Mouse (Mus musculus) heart, embryonic 16.5 days (tissue): ENCODE measurements around the gene Klhl18. TPM values are rescaled to one million over a fixed set of nuclear protein-coding genes. Genes with fewer than 3 reads are reported as not detected.

Experiments used
- ATAC-seq: fragments of 200-750 bp; cut with Nextera tagmentation; replicated peaks from 2 replicates; pipeline ENCODE4 v1.8.0; 2017; ENCODE audit warnings: moderate number of reproducible peaks; ENCODE audit not compliant: insufficient read depth, low FRiP score; ENCODE audit errors: extremely low read depth
- H3K27ac ChIP-seq: fragments of 300-500 bp; sonication (generic); 2 replicates; pipeline ENCODE4 v1.5.1; 2014; ENCODE audit warnings: mild to moderate bottlenecking, low read length, control low read depth, moderate library complexity
- H3K27me3 ChIP-seq: fragments of 300-500 bp; sonication (generic); 2 replicates; pipeline ENCODE4 v1.6.1; 2014; ENCODE audit warnings: low read length, mixed read lengths; ENCODE audit not compliant: control insufficient read depth, insufficient read depth
- H3K36me3 ChIP-seq: fragments of 300-500 bp; sonication (generic); 2 replicates; pipeline ENCODE4 v1.6.1; 2014; ENCODE audit not compliant: control insufficient read depth, insufficient read depth
- H3K4me1 ChIP-seq: fragments of 300-500 bp; sonication (generic); 2 replicates; pipeline ENCODE4 v1.6.1; 2014; ENCODE audit warnings: low read length, mixed read lengths; ENCODE audit not compliant: control insufficient read depth, insufficient read depth
- H3K4me2 ChIP-seq: fragments of 300-500 bp; sonication (generic); 2 replicates; pipeline ENCODE4 v1.6.1; 2014; ENCODE audit warnings: low read depth, mild to moderate bottlenecking, control low read depth, low read length
- H3K4me3 ChIP-seq: fragments of 300-500 bp; sonication (generic); 2 replicates; pipeline ENCODE4 v1.5.1; 2014; ENCODE audit warnings: mild to moderate bottlenecking, control low read depth, low read length
- H3K9ac ChIP-seq: fragments of 300-500 bp; sonication (generic); 2 replicates; pipeline ENCODE4 v1.6.1; 2014; ENCODE audit warnings: low read length, control low read depth
- H3K9me3 ChIP-seq: fragments of 300-500 bp; sonication (generic); replicated peaks from 2 replicates; pipeline ENCODE4 v1.6.1; 2016; ENCODE audit warnings: low read length; ENCODE audit not compliant: control insufficient read depth
- WGBS: fragments of 180-500 bp; shearing (Covaris S2); extraction: QIAGEN DNeasy Blood & Tissue Kit; methylation state at CpG from one replicate; pipeline ENCODE4 v1.1.7; 2014; 5-methylcytosine and 5-hydroxymethylcytosine counted together
- polyA plus RNA-seq: library from polyadenylated mRNA; unstranded; fragments of >200 nt; fragmentation: Nextera tagmentation; extraction: Ambion mirVana; gene quantifications from 2 replicates; pipeline ENCODE4 v1.2.1, GENCODE M21; 2015

Klhl18 gene
- polyA plus RNA-seq, 1 experiment from 2014 or later, result 10.2 TPM

- H3K4me1 ChIP-seq, result peaks cover 12% of the 10 kb centered on the region
- H3K4me3 ChIP-seq, result no peak overlapping the region
- ATAC-seq, result no peak
- no peaks in the 10 kb centered on the region; the same call in 1 of the 2 replicates for H3K36me3 ChIP-seq
- WGBS, result 78% methylated on average over 7 of the region's 7 CpGs
- H3K9me3 ChIP-seq, result no peaks in the 10 kb centered on the region; the same call in 1 of the 2 replicates
- H3K27ac ChIP-seq, result no peak overlapping the region
- no peak overlapping the region for H3K4me2 ChIP-seq
- no peak overlapping the region for H3K9ac ChIP-seq
- H3K27me3 ChIP-seq, result no peaks in the 10 kb centered on the region
Observed at GRCm38 (mm10) chr9:110462321-110462720, 14.2 kb downstream of the Klhl18 start.

- Histone ChIP-seq H3K36me3 (no peaks in the 10 kb centered on the region; the same call in 1 of the 2 replicates), H3K9me3 (no peaks in the 10 kb centered on the region; the same call in 1 of the 2 replicates)
- WGBS, result 70% methylated on average over 18 of the region's 18 CpGs
Observed at GRCm38 (mm10) chr9:110460884-110461815, 15.3 kb downstream of the Klhl18 start.

DNA sequence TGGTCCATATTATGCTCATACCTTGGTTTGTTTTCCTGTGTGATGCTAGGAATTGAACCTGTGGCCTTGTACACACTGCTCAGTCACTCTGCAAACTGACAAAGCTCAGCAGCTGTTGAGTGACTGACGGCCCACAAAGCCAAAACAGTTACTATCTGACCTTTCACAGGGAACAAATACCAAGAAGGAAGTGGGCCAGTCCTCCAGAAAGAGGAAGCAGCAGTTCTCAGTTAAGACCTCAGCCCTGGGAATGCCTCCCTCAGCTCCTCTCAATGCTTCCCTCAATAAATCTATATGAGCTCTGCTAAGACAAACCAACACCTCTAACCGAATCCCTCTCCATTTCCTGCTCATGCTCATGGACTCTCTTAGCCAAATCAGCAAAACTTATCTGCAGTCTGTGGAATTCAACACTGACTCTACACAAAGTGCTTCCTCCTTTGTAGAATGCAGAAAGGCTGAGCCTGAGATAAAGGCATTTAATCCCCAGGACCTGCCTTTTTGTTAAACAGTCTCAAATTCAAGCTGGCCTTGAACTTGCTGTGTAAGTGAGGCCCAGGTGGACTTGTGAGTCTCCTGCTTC is 17.3 kb downstream of the Klhl18 start:
- ATAC-seq, result no peak
- Histone ChIP-seq H3K9me3 (no peaks in the 10 kb centered on the region), H3K9ac (no peak overlapping the region), H3K27ac (peak overlapping the region; percentile 70), H3K4me2 (no peak overlapping the region), H3K4me1 (peaks cover 12% of the 10 kb centered on the region), H3K36me3 (no peaks in the 10 kb centered on the region), H3K27me3 (no peaks in the 10 kb centered on the region), H3K4me3 (no peak overlapping the region)
- 19% methylated on average over 2 of the region's 2 CpGs for WGBS

More at GRCm38 (mm10) chr9:110460884-110461815, 15.3 kb downstream of the Klhl18 start:
- H3K9ac ChIP-seq, result no peak overlapping the region
- no peak overlapping the region for H3K4me2 ChIP-seq
- peaks cover 12% of the 10 kb centered on the region for H3K4me1 ChIP-seq
- H3K27me3 ChIP-seq, result no peaks in the 10 kb centered on the region
- H3K4me3 ChIP-seq, result no peak overlapping the region
- H3K27ac ChIP-seq, result peak overlapping the region; percentile 46; the same call in 1 of the 2 replicates
- no peak for ATAC-seq

DNA sequence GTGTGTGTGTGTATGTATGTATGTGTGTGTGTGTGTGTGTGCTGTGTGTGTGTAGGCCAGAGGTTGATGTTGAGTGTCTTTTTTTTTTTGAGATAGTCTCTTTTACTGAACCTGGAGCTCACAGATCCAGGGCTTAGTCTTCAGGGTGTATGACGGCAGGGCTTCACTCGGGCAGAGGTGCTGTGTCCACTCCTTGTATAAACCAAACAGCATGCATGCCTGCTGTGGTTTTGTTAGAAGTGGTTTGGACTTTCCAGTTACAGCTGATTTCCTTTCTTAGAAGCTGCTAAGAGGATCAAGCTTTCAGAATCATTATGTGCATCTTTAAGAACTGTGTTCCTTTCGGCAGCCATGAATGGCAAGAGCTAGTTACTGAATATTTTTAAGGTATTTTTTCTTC is 18.6 kb downstream of the Klhl18 start:
- H3K27me3 ChIP-seq, result no peaks in the 10 kb centered on the region
- H3K4me1 ChIP-seq, result peaks cover 12% of the 10 kb centered on the region
- H3K9ac ChIP-seq, result no peak overlapping the region
- WGBS, result 90% methylated on average over 3 of the region's 3 CpGs
- H3K27ac ChIP-seq, result no peak overlapping the region
- no peak overlapping the region for H3K4me2 ChIP-seq
- H3K9me3 ChIP-seq, result no peaks in the 10 kb centered on the region
- no peak for ATAC-seq
- H3K36me3 ChIP-seq, result no peaks in the 10 kb centered on the region
- no peak overlapping the region for H3K4me3 ChIP-seq

GRCm38 (mm10) chr9:110452523-110452922 is 24.0 kb downstream of the Klhl18 start:
- no peak for ATAC-seq
- 59% methylated on average over 3 of the region's 3 CpGs for WGBS
- Histone ChIP-seq H3K4me2 (no peak overlapping the region), H3K27me3 (no peaks in the 10 kb centered on the region), H3K9me3 (no peaks in the 10 kb centered on the region), H3K4me1 (no peaks in the 10 kb centered on the region), H3K4me3 (no peak overlapping the region), H3K36me3 (peaks cover 10% of the 10 kb centered on the region), H3K9ac (no peak overlapping the region), H3K27ac (no peak overlapping the region)

- Histone ChIP-seq H3K4me2 (no peak overlapping the region), H3K9me3 (no peaks in the 10 kb centered on the region), H3K27ac (no peak overlapping the region), H3K4me3 (no peak overlapping the region), H3K27me3 (no peaks in the 10 kb centered on the region), H3K36me3 (peaks cover 10% of the 10 kb centered on the region), H3K4me1 (no peaks in the 10 kb centered on the region), H3K9ac (no peak overlapping the region)
- WGBS, result 27% methylated on average over 11 of the region's 11 CpGs
- ATAC-seq, result peak; percentile 60
Observed at GRCm38 (mm10) chr9:110448857-110449617, 27.5 kb downstream of the Klhl18 start.

DNA sequence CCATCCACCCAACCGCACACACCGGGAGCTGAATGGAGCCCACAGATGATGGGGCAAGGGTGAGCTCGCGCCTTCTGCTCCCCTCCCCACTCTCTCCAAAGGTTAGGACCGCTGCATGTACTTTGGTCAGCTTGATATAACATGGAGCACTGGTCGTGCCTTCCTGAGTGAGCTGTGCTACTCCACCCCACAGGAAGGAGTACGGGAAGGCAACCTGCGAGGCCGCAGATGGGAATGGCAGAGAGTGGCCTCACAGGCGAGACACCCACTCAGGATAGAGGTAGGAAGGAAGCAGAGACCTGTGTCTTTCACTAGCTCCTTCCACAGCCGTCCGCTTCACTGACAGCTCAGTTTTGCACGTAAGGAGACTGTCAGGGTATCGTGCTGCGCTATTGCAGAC is 28.1 kb downstream of the Klhl18 start:
- Histone ChIP-seq H3K27ac (no peak overlapping the region), H3K9me3 (no peaks in the 10 kb centered on the region), H3K27me3 (no peaks in the 10 kb centered on the region), H3K36me3 (peaks cover 10% of the 10 kb centered on the region), H3K4me2 (no peak overlapping the region), H3K4me1 (no peaks in the 10 kb centered on the region), H3K4me3 (no peak overlapping the region), H3K9ac (no peak overlapping the region)
- no peak for ATAC-seq
- 74% methylated on average over 15 of the region's 15 CpGs for WGBS

DNA sequence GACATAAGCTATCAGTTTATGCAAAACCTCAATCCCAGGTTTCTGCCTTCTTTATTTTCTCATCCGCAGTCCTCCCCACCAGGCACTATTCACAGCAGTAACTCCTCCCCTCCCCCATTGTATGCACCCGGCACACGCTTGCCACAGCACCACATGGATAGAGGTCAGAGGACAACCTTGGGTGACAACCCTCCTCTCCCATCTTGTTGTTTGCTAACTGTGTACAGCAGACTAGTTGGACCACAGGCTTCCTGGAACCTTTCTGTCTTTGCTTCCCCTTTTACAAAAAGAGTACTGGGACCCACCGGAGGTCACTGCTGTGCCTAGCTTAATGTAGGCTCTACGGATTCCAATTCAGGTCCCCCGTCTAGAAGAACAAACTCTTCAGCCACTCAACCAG is 35.9 kb downstream of the Klhl18 start:
- peaks cover 8% of the 10 kb centered on the region for H3K36me3 ChIP-seq
- H3K9ac ChIP-seq, result no peak overlapping the region

More for the DNA sequence above, 35.9 kb downstream of the Klhl18 start:
- no peaks in the 10 kb centered on the region for H3K9me3 ChIP-seq
- no peak for ATAC-seq
- H3K4me2 ChIP-seq, result no peak overlapping the region
- no peak overlapping the region for H3K4me3 ChIP-seq
- H3K27ac ChIP-seq, result no peak overlapping the region
- H3K4me1 ChIP-seq, result no peaks in the 10 kb centered on the region
- 87% methylated on average over 6 of the region's 6 CpGs for WGBS
- H3K27me3 ChIP-seq, result no peaks in the 10 kb centered on the region
